Mouse (Mus musculus): ENCODE measurements around the gene Dusp16.

Gene Dusp16

DNA sequence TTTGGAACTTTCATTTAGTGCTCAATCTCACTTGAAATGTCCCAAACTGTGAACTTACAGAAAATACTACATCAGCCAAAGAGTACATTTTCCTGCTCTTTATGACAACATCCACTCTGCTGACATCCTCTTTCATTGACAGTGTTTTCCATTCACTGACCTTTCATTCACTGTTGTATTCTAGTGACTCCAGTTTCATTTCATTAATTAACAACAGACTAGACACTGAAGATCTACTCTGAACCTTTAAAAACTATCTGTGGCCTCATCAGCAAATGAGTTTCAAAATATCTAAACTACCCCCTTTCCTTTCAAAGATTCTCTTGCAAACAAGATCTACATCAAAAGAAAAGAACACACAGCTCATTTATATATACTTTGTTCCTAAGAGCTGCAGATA, 48.9 kb downstream of the Dusp16 start:
- no peak for DNase-seq (ENCODE audit: low spot score)

GRCm38 (mm10) chr6:134736853-134737252, 55.6 kb downstream of the Dusp16 start:
- DNase-seq (ENCODE audit: low spot score), result no peak

- DNase-seq (ENCODE audit: low spot score), result no peak
Observed at GRCm38 (mm10) chr6:134733800-134734221, 58.6 kb downstream of the Dusp16 start.

DNA sequence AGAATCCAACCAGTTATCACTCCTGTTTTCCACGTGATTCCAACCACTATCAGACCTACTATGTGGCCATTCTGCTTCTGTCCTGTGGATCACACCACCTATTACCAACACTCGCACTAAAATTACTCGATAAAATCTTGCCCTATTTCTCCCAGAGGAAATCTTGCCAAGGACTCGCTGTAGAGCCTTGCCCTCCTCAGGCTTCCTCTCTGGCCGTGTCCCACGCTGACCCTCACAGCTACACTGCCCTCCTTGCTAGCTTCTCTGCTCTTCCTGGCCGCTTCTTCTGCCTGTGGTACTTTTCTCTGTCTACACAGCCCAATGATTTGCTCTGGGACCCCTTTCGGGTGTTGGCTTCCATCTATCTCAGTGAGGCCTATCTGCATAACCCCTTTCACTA, 59.6 kb downstream of the Dusp16 start:
- DNase-seq (ENCODE audit: low spot score), result no peak

- DNase-seq (ENCODE audit: low spot score), result no peak
Observed at GRCm38 (mm10) chr6:134730978-134731377, 61.4 kb downstream of the Dusp16 start.

DNA sequence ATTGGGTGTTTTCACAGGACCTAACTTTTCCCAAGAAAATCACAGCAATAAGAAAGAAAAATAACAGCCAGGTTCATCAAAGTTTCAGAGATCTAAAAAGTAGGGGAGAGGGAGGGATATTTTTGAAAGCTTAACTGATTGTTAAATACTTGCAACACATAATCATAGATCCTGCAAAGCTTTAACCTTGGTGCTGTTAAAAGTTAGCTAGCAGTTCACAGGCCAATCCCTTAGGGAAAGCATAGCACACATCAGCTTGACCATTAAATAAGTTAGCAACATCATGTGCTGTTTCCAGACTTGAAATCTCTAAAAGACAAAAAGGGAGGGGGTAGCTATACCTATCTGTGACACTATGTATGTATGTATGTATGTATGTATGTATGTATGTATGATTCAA, 67.0 kb downstream of the Dusp16 start:
- DNase-seq (ENCODE audit: low spot score), result no peak

DNA sequence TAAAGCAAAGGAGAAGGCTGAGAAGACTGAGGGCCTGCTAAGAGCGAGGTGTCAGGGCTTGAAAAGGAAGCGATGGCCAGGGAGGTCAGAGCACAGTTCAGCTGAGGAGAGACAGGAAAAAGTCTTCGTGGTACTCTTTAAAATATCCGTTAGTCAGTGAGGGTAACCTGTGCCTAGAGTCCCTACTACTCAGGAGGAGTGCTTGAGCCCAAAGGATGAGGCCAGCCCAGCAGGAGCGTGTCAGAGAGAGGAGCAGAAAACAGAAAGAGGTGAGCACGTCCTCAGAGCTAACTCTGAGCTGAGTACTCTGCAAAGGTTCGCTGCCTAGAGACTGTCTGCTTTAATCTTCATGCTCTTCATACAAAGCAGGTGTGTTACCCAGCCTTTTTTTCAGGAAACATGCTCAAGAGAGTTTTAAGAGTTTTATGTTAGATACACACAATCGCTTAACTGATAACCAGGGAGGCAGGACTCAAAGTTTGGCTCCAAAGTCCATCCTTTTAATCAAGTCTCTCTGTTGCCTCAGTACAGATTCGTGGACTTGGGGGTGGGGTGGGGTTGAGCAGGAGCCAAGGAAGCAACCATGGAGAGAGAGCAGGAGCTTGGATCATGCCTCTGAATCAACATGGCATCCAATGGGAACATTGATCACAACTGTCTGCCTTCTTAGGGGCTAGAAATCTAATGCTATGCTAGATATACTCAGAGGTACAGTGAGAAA, 68.4 kb downstream of the Dusp16 start:
- no peak for DNase-seq (ENCODE audit: low spot score)

GRCm38 (mm10) chr6:134723326-134723725, 69.1 kb downstream of the Dusp16 start:
- no peak for DNase-seq (ENCODE audit: low spot score)

- DNase-seq (ENCODE audit: low spot score), result no peak
Observed at GRCm38 (mm10) chr6:134722906-134723305, 69.5 kb downstream of the Dusp16 start.

- DNase-seq (ENCODE audit: low spot score), result no peak
Observed at GRCm38 (mm10) chr6:134721729-134722269, 70.6 kb downstream of the Dusp16 start.

DNA sequence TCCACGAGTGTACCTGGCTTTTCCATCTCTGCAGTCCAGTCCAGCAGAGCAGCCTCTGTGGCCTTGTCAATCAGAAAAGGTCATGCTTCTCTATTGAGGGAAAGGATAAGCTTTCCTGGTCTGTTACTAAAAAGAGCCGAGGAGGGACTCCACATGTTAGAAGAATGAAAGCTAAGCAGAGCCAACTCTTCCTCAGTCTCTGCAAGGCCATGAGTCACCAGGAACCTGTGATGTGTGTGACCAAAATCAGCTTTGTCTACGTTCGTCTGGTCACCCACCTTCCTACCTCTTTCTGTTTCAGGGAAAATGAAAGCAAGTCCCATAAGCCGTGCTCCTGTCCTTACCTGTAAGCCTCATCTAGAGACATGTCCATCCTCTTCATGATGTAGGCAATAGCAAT, 72.3 kb downstream of the Dusp16 start:
- DNase-seq (ENCODE audit: low spot score), result no peak

DNA sequence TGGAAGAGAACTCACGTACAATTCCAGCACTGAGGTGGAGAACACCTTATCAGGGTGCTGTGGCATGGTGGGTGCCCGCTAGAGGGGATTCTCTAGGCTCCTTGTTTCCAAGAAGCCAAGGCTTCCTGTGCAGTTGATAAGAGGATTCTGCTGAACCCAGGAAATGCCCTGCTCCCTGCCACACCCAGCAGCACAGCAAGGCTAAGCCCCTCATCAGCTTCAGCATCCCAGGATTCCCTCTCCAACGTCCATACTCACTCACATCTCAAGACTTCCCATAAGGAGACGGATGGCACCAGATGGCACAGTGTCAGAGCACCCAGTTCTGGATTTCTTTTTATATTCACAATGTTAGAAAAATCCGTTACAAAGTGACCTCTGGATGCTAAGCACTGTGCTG, 73.3 kb downstream of the Dusp16 start:
- DNase-seq (ENCODE audit: low spot score), result no peak

GRCm38 (mm10) chr6:134718668-134719065, 73.8 kb downstream of the Dusp16 start:
- no peak for DNase-seq (ENCODE audit: low spot score)

DNA sequence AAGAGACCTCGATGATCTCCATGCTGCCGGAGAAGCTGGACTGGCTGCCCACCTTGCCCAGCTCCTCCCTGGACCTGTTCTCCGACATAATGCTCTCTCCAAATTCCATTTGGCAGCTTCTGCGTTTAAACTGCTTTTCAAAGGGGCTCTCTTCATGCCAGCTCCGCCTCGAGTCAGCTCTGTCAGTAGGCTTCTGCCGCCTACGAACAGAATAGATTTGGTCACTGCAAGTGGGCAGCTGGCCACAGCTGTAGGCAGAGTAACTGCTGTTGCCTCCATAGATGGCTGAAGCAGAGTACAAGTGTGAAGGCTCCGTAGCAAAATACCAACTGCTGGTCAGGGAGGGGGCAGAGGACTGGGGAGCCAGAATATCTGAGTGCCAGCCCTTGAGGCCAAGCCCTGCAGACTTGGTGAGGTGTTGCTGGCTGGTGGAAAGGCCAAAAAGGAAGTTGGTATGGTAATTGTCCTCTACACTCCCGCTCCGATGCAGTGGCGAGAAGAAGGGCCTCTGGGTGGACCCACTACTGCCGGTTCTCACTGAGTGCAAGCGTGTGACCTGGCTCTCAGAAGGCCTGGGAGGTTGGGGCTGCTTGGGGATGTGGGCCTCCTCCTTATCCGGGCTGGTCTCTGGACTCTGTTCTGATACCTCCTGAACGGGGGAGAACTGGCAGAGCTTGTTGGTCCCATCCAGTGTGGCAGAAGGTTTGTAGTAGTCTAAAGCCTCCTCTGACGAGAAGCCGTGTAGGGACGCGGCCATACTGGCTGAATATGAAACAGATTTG, 74.3 kb downstream of the Dusp16 start:
- no peak for DNase-seq (ENCODE audit: low spot score)

- no peak for DNase-seq (ENCODE audit: low spot score)
Observed at GRCm38 (mm10) chr6:134716168-134716587, 76.2 kb downstream of the Dusp16 start.

DNA sequence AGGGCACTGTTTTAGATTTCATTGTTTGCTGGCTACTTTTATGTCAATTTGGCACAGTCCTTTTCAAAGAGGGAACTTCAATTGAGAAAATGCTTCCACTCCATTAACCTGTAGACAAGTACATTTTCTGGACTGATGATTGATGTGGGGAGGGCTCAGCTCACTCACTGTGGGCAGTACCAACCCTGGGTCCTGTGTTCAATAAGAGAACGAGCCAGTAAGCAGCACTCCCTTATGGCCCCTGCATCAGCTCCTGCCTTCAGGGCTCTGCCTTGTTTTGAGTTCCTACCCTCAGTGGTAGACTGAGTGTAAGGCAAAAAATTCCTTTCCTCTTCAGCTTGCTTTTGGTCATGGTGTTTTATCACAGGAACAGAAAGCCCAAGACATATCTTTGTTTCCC, 78.5 kb downstream of the Dusp16 start:
- no peak for DNase-seq (ENCODE audit: low spot score)

DNA sequence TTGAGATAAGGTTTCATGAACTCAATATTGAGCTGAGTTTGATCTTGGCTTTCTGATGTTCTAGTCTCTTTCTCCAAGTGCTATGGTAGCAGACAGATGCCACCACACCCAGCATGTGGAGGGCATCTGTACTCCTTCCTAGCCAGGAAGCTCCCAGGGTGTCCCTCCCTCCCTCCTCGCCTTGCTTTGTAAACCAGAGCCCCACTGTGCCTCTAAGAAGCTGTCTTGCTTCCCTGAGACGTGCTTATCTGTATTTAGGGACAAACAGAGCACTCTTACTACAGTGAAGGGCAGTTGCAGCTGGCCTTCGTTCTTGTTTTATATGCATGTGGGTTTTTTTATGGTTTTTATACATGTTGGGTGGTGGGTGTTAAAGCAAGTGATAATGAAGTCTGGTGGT, 79.1 kb downstream of the Dusp16 start:
- no peak for DNase-seq (ENCODE audit: low spot score)

DNA sequence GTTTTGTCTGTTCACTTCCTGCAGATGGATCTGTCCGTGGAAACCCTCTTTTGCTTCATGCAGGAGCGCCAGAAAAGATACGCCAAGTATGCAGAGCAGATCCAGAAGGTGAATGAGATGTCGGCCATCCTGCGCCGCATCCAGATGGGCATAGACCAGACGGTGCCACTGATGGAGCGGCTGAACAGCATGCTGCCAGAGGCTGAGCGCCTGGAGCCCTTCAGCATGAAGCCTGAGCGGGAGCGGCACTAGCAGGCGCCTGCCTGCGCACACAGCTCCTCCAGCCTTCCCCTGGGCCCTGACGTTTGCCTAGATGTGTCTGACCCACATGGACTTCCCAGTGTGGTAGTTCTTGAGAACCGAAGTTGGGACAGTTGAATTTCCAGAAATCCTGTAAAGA, 82.4 kb downstream of the Dusp16 start:
- no peak for DNase-seq (ENCODE audit: low spot score)

DNA sequence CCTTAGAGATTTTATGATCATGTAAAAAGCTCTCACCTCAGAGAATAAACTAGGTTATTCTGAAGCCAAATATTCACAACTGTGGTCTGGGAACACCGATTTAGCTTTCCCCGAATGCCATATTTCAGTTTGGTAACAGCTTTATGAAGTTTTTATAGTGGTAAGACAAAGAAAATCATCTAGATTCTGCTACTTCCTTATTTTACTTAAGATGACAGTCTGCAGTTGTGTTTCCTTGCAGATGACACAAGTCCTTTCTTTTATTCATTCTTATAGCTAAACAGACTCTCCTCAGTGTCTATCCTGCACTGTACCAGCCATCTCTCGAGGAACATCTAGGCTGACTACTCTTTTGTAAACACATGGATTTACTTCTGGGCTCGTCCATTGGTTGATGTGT, 86.0 kb downstream of the Dusp16 start:
- no peak for DNase-seq (ENCODE audit: low spot score)

GRCm38 (mm10) chr6:134703053-134703690, 89.3 kb downstream of the Dusp16 start:
- no peak for DNase-seq (ENCODE audit: low spot score)

- no peak for DNase-seq (ENCODE audit: low spot score)
Observed at GRCm38 (mm10) chr6:134702184-134702583, 90.2 kb downstream of the Dusp16 start.

DNA sequence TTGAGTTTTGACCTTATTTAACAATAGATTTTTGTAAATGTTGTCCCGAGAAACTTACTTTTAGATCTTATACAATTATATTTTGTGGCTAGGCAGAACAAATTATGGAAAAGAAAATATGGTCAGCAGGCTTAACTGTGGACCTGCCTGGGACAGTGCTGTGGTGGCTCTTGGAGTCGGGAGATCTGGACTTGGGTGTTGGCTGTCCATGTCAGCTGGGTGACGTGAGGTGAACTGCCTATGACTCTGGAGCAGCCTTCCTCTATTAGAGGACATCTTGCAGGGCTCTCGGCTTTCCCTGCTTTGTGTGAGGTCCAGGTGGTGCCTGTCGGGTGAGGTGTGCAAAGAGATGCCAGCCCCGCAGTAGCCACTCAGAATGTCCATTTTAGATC, 91.2 kb downstream of the Dusp16 start:
- DNase-seq (ENCODE audit: low spot score), result no peak
